Mouse (Mus musculus) olfactory bulb, adult 2 months (tissue): ENCODE measurements around the gene Strip1.

Experiments
- CTCF ChIP-seq: fragments of 200-500 bp; IDR thresholded peaks from 2 replicates; pipeline ENCODE4 v1.5.1; 2012; ENCODE audit warnings: low read depth, mild to moderate bottlenecking, low read length, moderate library complexity; ENCODE audit not compliant: insufficient read depth
- POLR2A ChIP-seq: fragments of 200-500 bp; IDR thresholded peaks from 2 replicates; pipeline ENCODE4 v1.6.1; 2012; ENCODE audit warnings: mild to moderate bottlenecking, low read depth, low read length, moderate library complexity; ENCODE audit not compliant: insufficient read depth

DNA sequence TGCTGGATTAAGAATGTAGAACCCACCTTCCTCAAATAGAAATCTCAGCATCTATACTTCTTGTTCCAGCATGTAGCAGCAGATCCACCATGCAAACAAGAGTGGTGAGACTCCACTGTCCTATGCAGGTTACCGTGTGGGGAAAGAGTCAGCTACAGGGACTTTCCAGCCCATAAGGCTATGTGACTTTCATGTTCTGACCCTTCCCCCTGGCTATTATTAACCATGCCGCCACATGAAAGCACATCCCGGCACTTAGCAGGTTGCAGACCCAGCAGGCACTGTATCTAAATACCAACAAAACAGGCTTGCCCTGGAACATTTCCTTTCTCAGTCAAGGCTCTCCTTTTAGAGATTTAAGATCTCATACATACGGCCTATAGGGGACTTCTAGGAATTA lies 20.1 kb downstream of the Strip1 start:
- TF ChIP-seq POLR2A (no peak), CTCF (no peak)
